Mouse (Mus musculus) frontal cortex, postnatal 10 days (tissue): Measurements from ENCODE around the gene Art4.
"Not testable (repeated sequence)": the region's sequence is repeated elsewhere in the genome, so short reads cannot be mapped to it uniquely, and the experiment has no call there.

Experiments
- DNase-seq, 2 experiments: peaks; one replicate each; pipeline ENCODE4 v3.0.0; 2022; ENCODE audit warnings: low spot score in 2 of 2, mixed read lengths in 1 of 2

The Art4 gene

DNA sequence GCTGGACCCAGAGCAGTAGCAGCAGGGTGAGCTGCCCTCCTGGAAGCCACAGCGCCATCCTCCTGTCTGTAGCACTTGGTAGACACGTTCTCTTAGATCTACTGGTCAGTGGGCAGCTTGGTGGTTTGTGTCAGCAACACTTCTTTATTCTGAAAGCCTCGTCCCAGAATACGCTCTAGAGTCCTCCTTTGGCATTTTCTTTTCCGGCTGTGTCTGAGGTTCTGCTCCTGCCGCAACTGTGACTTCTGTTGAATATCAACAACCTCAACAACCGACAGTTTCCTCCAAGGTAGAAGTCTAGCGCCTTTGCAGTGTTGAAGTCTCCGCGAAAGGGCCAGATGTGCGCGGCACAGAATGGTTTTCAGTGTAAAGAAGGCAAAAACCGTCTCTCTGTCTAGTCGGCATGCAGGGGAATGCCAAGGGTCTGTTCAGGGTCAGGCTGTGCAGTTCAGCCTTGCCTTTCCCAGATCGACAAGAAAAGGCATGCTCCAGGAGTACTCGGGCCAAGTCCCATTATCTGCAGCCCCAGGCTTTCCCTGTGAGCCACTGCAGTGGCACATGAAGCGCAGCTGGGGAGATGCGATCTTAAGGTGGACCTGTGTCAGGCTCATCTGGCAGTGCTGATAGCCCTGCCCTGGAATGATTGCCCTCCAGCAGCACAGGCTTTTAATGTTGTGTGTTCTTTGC lies at the start of gene Art4:
Gene Art4, minus strand, starts transcription at position 548 of the 687 bp plus-strand sequence.
- no peak for DNase-seq

DNA sequence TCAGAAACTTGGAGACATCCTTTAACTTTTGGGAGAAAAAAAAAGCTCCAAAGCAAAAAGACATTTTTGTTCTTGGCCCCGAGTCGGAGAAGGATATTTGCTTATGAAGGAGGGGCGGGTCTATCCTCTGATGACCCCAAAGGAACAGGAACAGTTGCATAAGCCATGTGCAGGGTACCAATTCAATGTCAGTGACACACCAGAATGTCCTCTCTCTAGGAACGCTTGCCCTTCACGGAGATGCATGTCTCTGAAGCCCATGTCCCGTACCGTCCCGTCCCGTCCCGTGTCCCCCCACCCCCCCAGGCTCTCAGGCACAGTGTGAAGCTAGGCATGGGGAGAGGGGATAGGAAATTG lies 49.4 kb upstream of the Art4 start:
- no peak for DNase-seq

DNA sequence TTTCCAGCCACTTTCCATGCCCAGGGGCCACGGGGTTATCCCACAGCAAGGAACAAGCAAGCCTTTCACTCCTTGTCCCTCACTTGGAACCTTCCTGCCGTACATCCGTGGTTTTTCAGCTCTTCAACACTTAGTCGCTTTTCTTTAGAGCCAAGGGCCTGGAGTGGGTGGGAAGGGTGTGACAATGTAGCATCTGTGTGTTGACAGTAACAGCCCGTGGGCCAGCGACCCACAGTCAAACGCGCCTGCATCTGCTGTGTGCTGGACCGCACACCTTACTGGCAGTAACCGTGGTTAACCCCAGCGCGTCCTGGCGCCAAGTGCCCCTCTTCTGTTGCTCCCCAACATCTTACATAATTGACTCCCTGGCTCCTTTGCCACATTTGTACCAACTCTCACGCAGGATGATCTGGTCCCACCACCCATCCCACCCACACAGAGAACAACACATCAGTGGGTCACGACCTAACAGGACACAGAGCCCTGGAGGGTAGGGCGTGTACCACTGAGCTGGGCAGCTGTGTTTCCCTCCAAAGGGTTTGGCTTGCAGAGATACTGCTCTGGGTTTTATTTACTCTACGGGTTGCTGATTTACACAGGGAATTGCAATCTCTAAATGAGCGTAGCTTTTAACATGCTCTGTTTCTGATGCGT lies 48.9 kb upstream of the Art4 start:
- DNase-seq = no peak

DNA sequence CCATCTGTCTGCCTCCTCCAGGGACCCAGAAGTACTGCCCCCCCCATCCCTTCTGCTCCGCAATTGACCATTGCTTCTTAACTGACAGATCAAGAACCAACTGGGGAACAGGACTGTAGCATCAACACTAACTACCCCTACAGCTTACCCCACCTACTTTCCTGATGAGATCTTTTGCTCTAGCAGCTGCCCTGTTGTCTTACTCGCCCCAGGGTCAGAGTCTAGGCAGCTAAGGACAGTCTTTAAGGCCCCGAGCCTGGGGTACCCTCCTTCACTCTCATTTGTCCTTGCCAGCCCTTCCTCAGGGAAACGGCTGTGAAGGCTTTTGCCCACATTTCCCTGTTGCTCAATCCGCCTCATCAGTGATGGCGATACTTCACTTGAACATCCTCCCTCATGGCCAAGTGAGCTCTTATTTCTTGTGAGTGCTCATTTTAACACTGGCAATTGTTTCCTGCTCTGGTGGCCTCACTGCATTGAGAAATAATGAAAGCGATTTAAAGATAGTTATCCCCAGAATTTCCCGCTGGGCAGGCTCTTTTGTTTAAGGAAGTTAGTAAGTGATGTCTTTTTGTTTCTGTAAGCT lies 46.4 kb upstream of the Art4 start:
- no peak for DNase-seq

DNA sequence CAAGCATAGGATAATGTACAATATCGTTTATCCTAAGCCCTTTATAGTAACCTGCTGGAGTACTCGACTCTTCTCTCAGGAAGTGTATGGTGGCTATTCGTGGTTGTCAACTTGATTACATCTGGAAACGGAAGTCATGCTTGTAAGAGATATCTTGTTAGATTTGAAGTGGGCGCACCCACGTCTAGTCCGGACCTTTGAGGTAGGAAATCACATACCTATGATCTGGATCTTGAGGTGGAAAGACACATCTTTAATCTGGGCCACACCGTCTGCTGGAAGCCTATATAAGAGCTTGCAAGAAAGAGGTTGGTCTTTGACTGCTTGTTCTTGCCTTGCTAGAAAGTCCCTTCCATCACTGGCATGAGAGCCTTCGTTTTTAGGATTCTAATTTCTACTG lies 45.0 kb upstream of the Art4 start:
- DNase-seq = no peak

DNA sequence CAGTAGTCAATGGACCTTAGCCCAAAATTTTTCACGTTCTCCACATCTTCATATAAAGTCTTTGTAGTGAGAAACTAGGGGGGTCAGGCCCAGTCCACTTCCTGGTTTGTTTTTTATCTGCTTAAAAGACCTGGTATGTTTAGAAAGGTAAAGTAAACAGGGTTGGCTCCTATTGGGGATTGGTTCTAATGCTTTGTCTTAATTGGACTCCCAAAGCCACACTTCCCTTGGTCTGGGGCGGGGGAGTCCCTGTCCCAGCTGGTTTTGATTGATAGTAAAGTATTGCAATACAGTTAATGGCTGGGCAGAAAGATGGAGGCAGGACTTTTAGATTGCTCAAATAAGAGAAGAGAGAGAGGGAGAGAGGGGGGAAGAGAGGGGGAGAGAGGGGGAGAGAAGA lies 43.5 kb upstream of the Art4 start:
- no peak for DNase-seq

DNA sequence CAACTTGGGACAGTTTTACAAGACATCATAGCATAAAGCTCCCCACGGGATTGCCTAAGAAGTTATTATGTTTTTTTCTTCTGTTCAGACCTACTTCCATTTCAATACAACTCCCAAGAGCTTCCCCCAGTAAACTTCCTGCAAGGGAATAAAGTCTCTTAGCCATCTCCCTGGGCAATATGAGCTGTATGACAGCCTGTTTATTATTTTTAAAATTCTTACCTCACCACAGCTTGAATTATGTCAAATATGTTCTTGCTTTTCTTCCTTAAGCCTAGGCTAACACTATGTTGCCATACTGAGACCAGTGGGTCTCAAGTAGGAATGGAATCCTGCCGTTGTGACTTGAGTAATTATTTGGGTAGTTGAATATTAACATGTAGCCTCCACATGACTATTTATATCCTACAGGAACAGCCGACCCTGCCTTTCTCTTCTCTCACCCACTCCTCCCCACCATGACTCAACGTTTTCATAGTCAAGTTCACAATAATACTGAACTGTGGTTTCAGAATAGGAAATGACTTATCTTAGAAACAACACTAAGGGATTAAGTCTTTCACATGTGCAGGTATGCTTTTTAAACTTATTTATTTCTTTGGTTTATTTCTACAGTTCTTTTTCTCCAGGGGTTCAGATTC lies 43.0 kb upstream of the Art4 start:
- DNase-seq = no peak

DNA sequence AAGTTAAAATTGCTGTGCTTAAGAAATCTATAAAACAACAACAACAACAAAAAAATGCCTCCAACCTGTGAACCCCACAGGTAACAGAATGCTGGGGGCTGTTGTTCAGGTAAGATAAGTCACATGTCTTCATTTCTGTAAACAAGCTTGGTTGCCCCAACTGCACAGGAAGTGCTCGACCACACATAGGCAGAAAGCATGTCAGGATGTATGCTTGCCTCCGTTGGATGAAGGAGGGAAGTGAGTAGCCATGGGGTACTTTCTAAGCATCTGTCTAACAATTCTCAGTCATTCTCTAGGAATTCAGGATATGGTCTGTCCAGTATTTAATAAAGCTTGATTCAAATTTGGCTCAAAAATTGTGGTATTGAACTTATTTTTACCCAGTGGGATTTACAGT lies 41.4 kb upstream of the Art4 start:
- no peak for DNase-seq

DNA sequence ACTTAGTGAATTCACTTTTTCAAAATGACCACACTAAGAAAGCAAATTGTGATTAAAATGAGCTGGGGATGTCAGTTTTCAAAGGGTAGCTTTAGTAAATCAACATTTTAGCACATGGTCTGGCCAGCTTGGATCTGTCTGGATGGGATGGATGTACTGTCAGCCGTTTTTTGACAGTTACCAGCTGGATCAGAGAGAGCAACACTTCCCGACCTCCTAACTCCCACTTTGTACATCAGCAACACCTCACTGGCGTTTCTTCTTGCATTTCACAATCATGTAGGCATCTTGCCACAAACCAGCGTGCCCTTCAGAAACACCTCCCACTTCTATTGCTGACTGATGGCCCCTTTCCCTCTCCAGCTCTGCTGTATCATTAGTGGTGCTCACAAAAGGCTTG lies 40.7 kb upstream of the Art4 start:
- DNase-seq = no peak

DNA sequence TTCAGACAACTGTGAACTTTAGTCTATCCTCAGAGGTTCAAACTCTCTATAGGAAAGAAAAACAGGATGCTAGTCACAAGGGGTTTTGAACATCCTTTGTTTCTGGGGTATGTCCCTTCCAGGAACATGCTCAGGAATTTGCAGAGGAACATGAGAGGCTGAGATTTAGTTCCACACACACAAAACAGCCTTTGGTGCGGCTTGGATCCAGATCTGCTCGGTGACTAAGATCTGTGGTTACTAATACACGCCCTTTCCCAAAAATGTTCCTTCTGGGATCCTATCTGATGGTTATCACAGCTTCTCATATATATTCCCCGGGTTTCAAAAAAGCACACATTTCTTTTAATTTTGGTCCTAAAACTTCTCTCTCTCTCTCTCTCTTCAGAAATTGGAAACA lies 40.3 kb upstream of the Art4 start:
- no peak for DNase-seq

DNA sequence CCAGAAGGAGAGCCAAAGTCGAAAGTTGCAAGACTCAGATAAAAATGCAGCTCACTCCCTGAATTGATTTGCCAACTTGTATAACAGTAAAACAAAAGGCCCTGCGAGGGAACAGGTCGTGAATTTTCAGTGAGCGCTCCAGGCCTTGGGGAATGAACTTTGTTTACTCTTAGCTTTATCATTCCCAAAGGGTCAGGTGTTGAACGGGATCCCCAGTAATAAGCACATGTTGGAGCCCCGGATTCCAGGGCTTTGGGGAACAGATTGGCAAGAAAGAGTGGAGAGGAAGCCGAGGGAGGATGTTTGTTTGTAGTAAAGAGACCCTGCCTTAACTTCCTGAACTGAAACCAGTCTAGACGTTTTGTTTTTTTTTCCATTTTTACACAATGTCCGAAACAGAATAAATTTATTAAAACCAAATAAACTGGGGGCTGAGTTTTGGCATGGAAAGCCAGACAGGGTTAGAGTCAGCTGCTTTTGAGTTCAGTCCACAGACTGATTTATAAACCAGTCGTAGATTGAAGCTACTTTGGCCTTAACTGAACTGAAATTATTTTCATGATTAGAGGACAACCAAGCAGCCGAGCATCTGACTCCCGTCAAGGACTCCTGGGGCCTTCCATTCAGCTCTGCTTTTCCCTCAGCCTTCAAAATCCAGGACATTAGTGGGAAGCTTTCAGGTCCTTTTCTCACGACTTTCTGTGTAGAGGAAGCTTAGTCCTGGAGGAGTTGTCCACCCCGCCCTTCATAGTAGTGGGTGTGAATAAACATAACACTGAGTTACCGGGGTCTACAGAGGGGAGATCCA lies 37.2 kb upstream of the Art4 start:
- no peak for DNase-seq

DNA sequence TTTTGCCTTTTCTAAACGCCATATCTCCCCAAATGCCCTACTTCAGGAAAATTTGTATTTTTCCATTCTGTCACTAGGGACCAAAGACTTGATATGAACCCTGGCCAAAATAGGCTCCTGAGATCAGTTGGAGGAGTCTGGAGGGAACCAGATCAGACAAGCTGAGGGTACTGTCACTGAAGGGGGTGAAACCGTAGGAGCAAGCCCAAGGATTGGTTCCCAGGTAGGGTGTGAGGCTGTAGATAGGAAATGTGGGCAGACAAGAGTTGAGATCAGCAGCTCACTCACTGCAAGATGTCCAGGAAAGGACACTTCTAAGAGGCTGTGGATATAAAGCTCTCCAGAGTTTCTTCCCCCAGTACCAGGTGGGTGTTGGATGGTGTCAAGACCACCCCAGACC lies 34.5 kb upstream of the Art4 start:
- DNase-seq = no peak

DNA sequence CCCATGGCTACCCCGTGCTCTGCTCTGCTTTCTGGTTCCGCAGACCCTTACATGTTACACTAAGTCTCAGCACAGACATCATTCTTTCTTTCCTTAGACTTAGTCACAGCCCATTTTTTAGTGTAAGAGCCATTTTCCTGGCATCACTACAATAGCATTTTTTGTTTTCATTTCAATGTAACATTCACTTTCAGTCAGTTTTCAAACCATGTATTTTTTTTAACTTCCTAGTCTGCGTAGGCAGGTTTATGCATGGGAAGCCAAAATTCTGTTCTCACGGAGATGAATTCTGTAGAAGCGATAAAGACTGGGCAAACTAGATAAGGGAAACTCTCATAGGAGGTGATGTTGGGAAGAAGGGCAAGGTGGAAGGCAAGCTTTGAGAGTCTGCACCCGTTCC lies 32.0 kb upstream of the Art4 start:
- no peak for DNase-seq

DNA sequence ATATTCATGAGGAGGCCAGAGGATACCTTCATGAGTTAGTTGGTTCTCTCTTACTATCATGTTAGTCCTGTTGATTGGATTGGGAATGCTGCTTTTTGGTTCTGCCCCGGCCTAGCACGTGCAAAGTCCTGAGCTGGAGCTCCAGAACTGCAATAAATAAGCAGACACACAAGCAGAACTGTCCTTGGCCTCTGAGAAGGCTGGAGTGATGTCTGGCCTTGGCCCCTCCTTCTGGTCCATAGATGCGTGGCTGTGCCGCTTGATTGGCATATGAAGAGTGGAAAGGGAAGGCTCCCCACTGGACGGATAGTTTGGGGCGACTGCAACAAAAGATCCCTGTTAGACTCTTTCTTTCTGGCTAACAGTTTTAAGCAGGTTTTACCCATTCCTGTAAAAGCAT lies 31.5 kb upstream of the Art4 start:
- no peak for DNase-seq

DNA sequence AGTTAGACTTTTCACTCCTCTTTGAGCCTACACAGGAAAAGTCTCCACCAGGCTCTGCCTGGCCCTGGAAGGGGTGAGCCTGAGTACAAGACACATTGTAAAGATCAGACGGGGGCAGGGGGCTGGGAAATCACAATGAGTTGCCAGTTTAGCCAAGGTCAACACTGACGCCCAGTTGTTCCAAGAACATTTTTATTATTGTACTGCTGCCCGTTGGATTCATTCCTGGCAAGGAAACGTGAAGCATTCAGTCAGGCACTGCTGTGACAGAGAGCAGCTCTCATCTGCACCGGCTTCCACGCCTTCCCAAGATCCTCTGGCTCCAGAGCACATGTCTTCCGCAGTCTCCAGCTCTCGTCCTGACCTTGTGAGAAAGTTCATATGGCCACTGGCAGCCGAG lies 30.3 kb upstream of the Art4 start:
- no peak for DNase-seq

DNA sequence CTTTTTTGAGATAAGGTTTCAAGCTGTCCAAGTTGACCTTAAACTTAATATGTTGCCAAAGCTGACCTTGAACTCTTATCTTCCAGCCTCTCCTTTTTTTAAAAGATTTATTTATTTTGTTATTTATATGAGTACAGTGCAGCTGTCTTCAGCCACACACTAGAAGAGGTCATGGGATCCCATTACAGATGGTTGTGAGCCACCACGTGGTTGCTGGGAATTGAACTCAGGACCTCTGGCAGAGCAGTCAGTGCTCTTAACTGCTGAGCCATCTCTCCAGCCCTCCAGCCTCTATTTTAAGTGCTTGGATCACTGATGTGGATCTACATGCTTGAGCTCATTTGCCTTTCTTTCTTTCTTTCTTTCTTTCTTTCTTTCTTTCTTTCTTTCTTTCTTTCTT lies 27.2 kb upstream of the Art4 start:
- DNase-seq = not testable (repeated sequence)

DNA sequence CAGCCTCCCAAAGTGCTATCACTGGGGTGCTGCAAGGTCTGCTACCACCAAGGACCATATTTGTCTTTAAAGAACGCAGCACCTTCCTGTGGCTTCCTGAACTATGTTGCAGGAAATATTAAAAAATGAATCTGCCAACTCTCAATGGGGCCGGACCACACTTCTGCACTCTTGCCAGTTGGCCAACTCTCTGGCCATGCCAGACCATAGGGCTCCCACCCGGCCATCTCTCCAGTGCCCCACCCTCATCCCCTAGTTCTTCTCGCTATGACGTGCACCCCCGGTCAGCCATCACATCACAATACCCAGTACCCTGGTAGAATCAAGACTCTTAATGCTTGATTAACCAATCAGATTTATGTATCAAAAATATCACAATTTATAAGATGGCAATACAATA lies 26.4 kb upstream of the Art4 start:
- no peak for DNase-seq

DNA sequence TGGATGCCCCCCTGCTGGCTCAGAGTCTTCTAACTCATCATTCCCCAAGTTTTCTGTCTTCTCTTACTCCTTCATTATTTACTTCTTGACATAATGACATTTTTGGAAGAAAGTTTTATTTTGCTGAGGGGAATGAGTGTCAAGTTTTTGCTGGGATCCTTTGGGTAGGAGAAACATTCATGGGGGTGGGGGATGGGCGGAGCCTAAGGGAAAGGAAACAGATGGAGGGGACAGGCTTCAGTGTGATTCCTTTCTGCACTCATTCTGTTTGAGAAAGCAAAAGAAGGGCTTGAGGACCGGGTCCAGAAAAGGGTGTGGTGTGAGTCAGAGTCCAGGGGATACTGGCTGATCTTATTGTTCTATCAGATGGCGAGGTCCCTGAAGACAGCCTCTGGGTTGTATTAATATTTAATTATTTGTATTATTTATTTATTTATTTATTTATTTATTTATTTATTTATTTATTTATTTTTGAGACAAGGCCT lies 25.9 kb upstream of the Art4 start:
- no peak for DNase-seq

DNA sequence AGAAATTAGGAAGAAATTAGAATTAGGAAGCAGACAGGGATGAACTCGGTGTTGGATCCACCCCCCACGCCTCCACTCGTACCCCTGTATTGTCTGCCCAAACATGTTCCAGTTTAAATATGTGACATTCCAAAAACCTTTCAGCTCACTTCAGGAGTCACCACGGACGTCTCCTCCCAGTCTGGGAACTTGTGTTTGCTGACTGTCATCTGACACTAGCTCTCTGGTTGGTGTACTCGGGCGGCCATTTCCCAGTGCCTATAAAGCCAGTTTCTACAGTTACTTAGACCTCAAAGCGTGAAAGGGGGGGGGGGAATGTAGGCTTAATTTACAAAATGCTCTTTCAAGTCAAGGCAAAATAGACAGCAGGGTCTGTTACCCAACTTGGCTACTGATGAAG lies 24.1 kb upstream of the Art4 start:
- no peak for DNase-seq

DNA sequence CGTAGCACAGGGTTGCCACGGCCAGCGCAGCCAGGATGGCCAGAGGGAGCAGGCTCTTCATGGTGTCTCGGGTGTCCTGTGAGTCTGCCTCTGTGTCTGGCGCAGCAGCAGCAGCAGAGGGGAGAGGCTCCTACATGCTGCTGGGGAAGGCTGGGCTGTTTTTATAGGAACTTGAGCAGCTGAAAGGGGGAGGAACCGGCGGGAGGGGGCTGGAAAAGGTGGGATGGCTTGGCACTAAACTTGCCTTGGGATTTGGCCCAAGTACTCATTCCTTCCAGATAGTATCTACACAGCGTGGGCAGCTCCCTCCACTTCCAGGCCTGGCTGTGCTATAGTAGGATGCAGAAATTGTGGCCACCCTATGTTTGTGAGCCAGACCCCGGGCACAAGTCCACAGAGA lies 18.1 kb upstream of the Art4 start, which contains the start of gene Mgp:
Gene Mgp, minus strand, starts transcription at position 154 of the 400 bp plus-strand sequence.
- DNase-seq = peak in 1 of 2 experiments; percentile 26

DNA sequence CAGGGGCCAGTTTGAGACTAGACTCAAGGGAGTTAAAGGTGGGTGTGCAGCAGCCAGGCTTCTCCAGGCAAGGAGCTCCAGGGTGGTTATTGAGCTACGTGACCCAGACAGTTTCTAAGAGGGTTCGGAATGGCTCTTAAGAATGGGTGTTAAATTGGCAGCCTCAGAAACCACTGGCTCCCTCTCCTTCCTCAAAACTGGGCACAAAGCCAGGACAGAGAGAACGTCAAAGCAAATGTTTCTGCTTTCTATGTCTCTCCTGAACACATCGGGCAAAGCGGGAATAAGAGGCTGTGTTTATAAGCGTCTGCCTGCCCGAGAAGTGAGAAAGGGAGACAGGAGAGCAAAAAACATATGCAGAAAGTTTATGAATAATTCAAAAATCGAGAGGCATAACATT lies 17.1 kb upstream of the Art4 start:
- DNase-seq = no peak

DNA sequence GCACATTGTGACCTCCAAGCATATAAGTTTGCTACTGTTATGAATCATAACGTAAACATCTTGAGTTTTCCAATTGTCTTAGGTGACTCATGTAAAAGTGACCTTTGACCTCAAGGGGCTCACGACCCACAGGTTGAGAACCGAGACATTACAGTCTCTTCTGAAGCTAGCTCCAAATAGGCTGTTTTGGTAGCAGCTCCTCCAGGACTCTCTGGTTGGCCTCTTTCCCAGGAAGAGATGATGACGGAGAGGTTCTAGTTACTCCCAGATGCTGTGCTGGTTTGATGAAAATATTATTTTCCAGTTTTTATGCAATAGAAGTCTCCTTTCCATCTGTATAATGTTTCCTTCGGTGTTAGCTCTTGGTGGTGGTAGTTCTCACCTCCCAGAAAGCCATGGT lies 11.4 kb upstream of the Art4 start:
- DNase-seq = no peak
